In genomic region chr9:61917436-61917835, GRCm38 (mm10) we compare ENCODE assay signal across 19 mouse cellular contexts.
"Had no signal": no experiment of that assay in that cellular context is flagged by ENCODE, and none has a peak within 500 bp of the region (broad histone marks: within the 10 kb centered on the region; RNA-seq: fewer than 3 reads in every experiment).

No protein-coding gene starts in this region.

- H3K27ac ChIP-seq: lung, embryonic 15.5 days; macrophage; midbrain, embryonic 13.5 days; neural tube, embryonic 13.5 days; neural tube, embryonic 15.5 days had no signal

- DNase-seq: liver, postnatal 0 days; lung, adult 2 months; lung, postnatal 14 days; lung, postnatal 36 days; retina, postnatal 1 day; right cerebral cortex, adult 18-20 months; right cerebral cortex, postnatal 25 days; right cerebral cortex, postnatal 4 days; spleen, adult 18-20 months; thymus, adult 18-20 months; thymus, postnatal 14 days; thymus, postnatal 36 days had no signal

- H3K4me3 ChIP-seq: lung, embryonic 15.5 days; megakaryocyte, embryonic 14.5 days; midbrain, embryonic 13.5 days; myocyte; neural tube, embryonic 13.5 days; neural tube, embryonic 15.5 days had no signal

- H3K9me3 ChIP-seq: lung, embryonic 15.5 days; megakaryocyte, embryonic 14.5 days; midbrain, embryonic 13.5 days; neural tube, embryonic 13.5 days; neural tube, embryonic 15.5 days had no signal

- H3K27me3 ChIP-seq: lung, embryonic 15.5 days; megakaryocyte, embryonic 14.5 days; midbrain, embryonic 13.5 days; neural tube, embryonic 13.5 days; neural tube, embryonic 15.5 days had no signal

- H3K9ac ChIP-seq: liver, postnatal 0 days; lung, embryonic 15.5 days; midbrain, embryonic 13.5 days; neural tube, embryonic 13.5 days; neural tube, embryonic 15.5 days had no signal
